Mouse (Mus musculus) erythroblast, adult 5-6 weeks (primary cell): ENCODE results near the gene Fntb. TPM values are rescaled to one million over a fixed set of nuclear protein-coding genes. Genes with fewer than 3 reads are reported as not detected.
A peak's percentile ranks its signal among the peaks of the same experiment; 100 is the strongest.

Source experiments
- ATAC-seq: replicated peaks from 2 replicates; pipeline ENCODE4 v1.8.0; 2016; ENCODE audit warnings: moderate number of reproducible peaks, mild to moderate bottlenecking, moderate TSS enrichment, inconsistent platforms; ENCODE audit not compliant: poor library complexity, low FRiP score, severe bottlenecking
- total RNA-seq, 2 experiments: library from RNA; stranded (forward) in 1 of 2; stranded (reverse) in 1 of 2; fragments of 150-400 nt in 1 of 2; fragments of 200-764, 138-1000 nt in 1 of 2; gene quantifications; 2 replicates each; pipeline versions ENCODE4 v1.2.3 to v1.2.4; 2015 to 2017; ENCODE audit warnings: low replicate concordance in 2 of 2

Gene Fntb
- 45.4 and 161 TPM in 2 replicates for total RNA-seq (2015; ENCODE audit: low replicate concordance)
- total RNA-seq (2017; ENCODE audit: low replicate concordance), result 23.5 and 48.1 TPM in 2 replicates

GRCm38 (mm10) chr12:76765354-76765851, at the start of gene Fntb, which contains the start of gene Churc1:
TSS of gene Fntb (plus strand) at chr12:76765589.
TSS of gene Churc1 (plus strand) at chr12:76765538.
- ATAC-seq, result peak; percentile 98

- 0 out of 2 replicates have a peak, but pooled peaks have one; percentile 52 for ATAC-seq
Measured at GRCm38 (mm10) chr12:76718384-76718783, 47.0 kb upstream of the Fntb start.

- ATAC-seq, result peak; percentile 74
Measured at GRCm38 (mm10) chr12:76720572-76720971, 44.8 kb upstream of the Fntb start.

GRCm38 (mm10) chr12:76722026-76722425, 43.4 kb upstream of the Fntb start:
- no peak for ATAC-seq

DNA sequence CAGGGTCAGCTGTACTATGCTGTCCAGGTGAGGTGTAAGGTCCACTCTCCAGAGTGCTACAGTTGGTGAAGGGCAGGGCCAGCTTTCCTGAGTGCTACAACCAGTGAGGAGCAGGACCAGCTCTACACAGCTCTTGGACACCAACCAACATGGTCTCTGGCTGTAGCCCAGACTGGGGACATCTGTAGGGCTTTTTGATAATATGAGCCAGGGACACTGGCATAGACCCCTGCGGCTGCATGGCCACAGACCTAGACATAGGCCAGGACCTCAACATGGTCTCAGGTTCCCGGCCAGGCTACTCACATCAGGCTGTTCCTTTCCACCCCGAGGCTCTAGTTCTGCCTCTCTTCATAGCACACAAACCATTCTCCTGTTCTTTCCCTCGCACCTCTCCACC, 37.4 kb upstream of the Fntb start:
- no peak for ATAC-seq

DNA sequence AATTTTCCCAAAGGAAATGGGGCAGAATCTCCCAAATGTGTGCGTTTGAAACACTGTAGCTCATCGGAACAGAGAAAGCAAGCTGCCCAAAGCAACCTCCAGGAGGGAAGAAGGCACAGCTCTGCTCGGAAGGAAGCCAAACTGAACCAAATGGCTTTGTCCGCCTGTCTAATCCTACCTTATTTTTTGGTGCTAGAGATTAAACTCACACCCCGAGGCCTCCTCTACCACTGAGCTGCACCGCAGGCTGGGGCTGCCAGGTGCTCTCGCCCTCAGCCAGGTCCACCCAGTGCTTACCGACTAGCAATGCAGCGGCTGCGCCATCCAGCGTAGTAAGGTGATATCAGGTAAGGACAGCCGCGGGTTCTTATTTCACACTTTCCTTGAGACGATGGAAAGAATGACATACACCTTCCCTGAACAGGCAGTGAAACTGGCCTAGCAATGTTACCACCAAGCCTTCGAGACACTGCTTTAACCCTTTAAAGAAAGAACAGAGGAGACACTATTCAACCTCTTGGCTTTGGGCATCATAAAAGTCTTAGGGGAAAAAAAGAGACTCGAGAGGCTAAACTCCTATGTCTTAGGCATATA, 14.4 kb upstream of the Fntb start:
- no peak for ATAC-seq

DNA sequence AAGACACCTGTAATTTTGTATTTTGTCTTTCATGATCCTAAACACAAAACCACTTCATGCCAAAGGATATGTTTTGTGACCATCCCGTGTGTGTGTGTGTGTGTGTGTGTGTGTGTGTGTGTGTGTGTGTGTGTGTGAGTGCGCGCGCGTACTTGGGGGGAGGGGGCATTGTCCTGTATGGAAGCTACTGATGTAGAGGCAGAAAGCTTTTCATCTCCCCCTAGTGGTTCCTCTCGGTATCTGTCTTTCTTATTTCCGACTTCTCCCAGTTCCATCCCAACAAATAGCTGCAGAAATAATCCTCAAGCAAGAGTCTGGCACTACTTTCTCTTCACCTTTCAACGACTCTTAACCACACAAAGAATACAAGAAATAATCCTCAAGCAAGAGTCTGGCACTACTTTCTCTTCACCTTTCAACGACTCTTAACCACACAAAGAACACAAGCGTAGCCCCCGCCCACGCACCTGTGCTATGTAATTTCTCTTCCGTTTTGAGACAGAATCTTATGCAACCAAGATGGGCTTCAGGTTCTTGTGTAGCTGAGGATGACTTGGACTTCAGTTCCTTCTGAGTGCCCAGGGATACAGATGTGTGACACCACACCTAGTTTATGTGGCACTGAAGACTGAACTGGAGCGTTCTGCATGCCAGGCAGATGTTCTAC, 12.6 kb upstream of the Fntb start:
- peak; percentile 90 for ATAC-seq

DNA sequence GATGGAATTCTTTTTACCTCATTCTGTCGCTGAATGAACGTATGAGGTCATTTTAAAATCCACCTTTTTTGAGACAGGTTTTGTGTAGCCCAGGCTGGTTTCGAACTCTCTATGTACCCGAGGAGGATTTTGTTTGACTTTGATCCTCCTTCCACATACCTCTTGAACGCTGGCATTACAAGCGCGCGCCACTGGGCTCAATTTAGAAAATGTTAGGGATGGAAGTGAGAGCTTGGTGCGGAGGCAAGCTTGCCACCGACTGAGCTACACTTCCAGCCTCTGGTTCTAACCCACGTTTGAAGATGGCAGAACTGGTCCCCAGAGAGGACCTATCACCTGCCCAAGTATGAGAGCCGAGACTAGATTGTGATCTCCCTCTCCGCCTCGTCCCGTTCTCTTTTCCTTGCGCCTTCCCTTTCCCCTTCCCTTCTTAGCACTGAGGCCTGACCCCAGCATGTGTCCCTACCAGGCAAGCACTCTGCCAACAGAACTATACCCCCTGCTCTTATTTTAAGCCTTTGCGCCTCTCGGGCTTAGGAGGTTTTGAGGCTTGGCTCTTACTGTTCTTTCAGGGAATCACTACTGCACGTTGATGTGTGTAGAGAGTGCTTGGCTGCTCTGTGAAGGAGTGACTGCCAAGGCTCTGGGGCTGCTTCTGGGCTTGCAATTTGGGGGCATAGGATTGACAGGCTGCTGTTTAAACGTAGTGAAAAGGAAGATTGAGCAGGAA, 677 bp downstream of the Fntb start:
- ATAC-seq, result peak; percentile 21

DNA sequence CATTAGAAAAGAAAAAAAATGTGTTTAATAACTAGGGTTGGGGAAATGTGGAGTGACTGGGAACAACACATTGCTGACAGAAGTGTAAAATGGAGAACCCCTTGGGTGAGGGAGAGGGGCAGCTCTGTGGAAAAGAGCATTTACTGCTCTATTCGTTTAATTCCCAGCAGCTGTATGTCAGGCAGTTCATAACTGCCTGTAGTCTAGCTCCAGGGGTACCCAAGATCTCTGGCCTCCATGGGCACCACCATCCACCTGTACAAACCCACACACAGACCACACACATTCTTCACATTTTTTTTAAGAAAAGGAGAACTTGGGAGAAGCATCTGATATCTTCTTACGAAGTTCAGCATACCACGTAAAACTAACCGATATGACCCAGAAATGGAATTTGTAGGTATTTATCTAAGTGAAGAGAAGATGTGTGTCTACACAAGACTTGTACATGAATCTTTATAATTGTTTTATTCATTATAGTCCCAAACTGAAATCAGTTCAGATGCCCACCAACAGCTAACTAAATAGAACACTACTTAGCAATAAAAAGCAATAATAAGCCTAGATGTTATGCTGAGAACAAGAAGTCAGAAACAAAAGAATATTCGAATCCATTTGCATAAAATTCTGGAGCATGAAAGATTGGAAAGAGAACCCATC, 5.6 kb downstream of the Fntb start:
- ATAC-seq, result no peak

- ATAC-seq, result no peak
Measured at GRCm38 (mm10) chr12:76771540-76771939, 6.2 kb downstream of the Fntb start.

GRCm38 (mm10) chr12:76774652-76775051, 9.3 kb downstream of the Fntb start:
- ATAC-seq, result no peak

DNA sequence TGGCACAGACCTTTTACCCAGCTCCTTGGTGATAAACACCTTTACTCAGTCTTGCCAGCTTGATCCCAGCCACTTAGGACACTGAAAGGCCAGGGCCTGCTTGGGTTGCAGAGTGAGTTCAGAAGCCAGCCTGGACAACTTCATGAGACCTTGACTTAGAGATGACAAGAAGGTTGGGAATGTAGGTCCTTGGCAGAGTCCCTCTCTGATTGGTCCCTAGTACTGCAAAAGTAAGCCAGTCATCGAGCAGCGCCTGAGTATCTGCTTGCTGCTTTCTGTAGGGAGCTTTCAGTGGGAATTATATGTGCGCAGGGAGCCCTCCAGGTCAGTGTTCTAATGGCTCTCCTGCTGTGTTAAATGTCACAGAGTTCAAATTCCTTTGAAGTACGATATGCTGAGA, 9.7 kb downstream of the Fntb start:
- ATAC-seq, result no peak

DNA sequence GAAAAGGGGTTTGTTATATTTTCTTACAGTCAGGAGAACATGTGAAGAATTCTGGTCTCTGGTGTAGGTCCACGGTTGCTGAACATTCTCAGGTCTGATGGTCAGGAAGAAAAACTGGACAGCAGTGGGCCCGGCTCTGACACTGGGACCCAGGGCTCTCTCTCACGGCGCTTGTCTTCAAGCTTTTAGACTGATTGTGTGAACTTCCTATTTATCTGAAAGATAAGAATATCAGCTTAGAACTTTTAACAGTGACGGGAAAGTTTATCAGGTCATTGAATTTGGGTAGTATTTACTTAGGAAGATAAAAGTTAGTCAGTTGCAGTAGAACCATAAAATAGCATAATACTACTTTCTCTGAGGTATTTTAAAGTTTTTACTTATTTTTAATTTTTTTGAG, 11.5 kb downstream of the Fntb start:
- ATAC-seq, result no peak

GRCm38 (mm10) chr12:76777845-76778244, 12.5 kb downstream of the Fntb start:
- no peak for ATAC-seq

DNA sequence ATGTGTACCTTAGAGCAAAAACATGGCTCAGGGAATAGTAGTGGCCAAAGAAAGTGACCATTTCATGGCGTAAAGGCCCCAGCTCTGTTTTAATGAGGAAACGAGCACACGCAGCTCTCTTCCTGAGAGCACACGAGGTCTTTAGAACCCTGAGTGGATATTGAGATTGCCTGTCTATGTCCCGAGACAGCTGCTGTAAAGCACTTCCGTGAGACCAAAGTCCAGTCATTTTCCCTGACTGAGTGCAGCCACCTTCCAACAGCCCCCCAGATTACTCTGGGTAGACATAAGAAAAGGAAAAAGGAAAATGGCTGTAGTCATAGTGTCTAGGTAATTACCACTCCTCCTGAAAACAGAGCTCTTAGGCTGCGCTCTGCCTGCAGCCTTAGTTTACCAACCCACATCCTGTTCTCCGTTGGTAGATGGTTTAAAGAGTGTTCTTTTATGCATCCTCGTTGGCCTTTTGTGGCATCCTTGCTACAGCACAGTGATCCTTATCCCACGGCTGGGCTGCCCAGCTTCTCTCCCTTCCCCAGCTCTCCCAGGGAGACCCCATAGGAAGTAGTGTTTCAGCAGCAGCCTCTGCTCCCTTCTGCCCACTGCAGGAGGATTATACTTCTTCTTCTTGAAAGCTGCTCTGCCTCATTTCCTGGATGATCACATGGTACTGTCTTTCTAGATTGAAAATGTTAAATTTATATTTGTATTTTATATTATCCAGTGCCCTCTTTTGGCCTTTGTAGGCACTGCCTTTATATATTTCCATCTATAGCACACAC, 13.1 kb downstream of the Fntb start:
- ATAC-seq, result no peak

DNA sequence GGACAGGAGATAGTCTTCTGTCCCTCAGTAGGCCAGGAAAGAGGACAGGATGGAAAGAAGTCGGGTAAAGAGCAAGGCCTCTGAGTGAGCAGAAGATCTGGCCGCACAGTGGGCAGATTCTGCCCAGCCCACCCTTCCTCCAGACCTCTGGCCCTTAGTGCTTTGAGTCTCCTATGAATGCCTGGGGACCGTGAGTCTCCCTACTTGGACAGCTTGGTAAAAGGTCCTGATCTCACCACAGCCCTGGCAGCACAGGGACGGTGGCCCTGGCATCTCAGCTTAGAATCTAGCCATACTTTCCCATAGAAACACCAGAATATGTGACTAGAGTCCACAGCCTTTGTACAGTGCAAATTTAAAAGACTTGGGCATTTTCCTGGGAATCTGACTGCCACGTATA, 14.6 kb downstream of the Fntb start:
- ATAC-seq, result no peak

GRCm38 (mm10) chr12:76780639-76781468, 15.5 kb downstream of the Fntb start:
- no peak for ATAC-seq

DNA sequence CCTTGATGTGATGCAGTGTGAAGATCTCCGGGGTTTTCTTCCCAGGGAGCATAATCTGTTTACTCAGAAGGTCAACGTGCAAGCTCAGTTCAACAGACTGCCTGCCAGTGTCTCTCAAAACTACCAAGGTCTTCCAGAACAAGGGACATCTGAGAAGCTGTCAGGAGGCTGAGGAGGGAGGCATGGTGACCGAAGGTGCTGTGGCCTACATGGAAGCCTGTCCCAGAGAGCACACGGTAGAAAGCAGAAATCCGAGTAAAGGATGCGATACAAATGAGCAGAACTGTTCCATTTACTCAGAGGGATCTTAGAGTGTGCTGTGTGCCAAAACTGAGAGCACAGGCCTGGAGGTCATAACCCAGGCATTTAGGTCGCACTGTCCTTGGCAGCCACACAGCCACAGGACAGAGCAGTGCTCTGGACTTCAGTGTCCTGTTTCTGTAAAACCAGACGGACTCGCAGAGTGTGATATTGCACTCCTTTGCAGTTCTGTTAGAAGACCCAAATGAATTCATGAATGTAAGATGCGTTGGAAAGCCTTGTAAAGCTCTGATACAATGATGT, 18.7 kb downstream of the Fntb start:
- ATAC-seq, result no peak
